Mouse (Mus musculus) monocyte, adult 2 months (primary cell): ENCODE data around the gene Arhgap45.

Experiments used
- DNase-seq, 2 experiments: peaks; one replicate each; pipeline ENCODE4 v3.0.0; 2022; ENCODE audit warnings: low spot score in 2 of 2, low read depth in 1 of 2

The Arhgap45 gene

GRCm38 (mm10) chr10:80014484-80015290 is 1.8 kb upstream of the Arhgap45 start:
- no peak for DNase-seq

- no peak for DNase-seq
Observed at GRCm38 (mm10) chr10:80015583-80015982, 870 bp upstream of the Arhgap45 start.

- DNase-seq = no peak
Observed at GRCm38 (mm10) chr10:80016931-80017330, 478 bp downstream of the Arhgap45 start.

GRCm38 (mm10) chr10:80017361-80017760 is 908 bp downstream of the Arhgap45 start:
- peak in 1 of 2 experiments; percentile 80 for DNase-seq

- DNase-seq = no peak
Observed at GRCm38 (mm10) chr10:80017771-80018170, 1.3 kb downstream of the Arhgap45 start.

GRCm38 (mm10) chr10:80018739-80019297 is 2.4 kb downstream of the Arhgap45 start:
- DNase-seq = peak in 1 of 2 experiments; percentile 32

- DNase-seq = no peak
Observed at GRCm38 (mm10) chr10:80019471-80020131, 3.1 kb downstream of the Arhgap45 start.

- DNase-seq = no peak
Observed at GRCm38 (mm10) chr10:80020191-80020590, 3.7 kb downstream of the Arhgap45 start.

GRCm38 (mm10) chr10:80020603-80021319 is 4.3 kb downstream of the Arhgap45 start:
- DNase-seq = no peak

GRCm38 (mm10) chr10:80021320-80021641 is 4.8 kb downstream of the Arhgap45 start:
- DNase-seq = no peak

GRCm38 (mm10) chr10:80022164-80022563 is 5.7 kb downstream of the Arhgap45 start:
- no peak for DNase-seq

GRCm38 (mm10) chr10:80022806-80023205 is 6.4 kb downstream of the Arhgap45 start:
- no peak for DNase-seq

GRCm38 (mm10) chr10:80023758-80024157 is 7.3 kb downstream of the Arhgap45 start:
- no peak for DNase-seq

- DNase-seq = peak; percentile 46 to 63
Observed at GRCm38 (mm10) chr10:80024229-80025043, 8.0 kb downstream of the Arhgap45 start.

GRCm38 (mm10) chr10:80025044-80025347 is 8.5 kb downstream of the Arhgap45 start:
- no peak for DNase-seq

- no peak for DNase-seq
Observed at GRCm38 (mm10) chr10:80025463-80025862, 9.0 kb downstream of the Arhgap45 start.

GRCm38 (mm10) chr10:80025889-80026288 is 9.4 kb downstream of the Arhgap45 start:
- DNase-seq = no peak

GRCm38 (mm10) chr10:80027681-80028520 is 11.4 kb downstream of the Arhgap45 start:
- no peak for DNase-seq

- DNase-seq = no peak
Observed at GRCm38 (mm10) chr10:80028521-80028846, 12.0 kb downstream of the Arhgap45 start.

GRCm38 (mm10) chr10:80030191-80030590 is 13.7 kb downstream of the Arhgap45 start:
- DNase-seq = no peak
